Mouse (Mus musculus) layer of hippocampus, adult 9-11 months (tissue): ENCODE results near the gene Mxi1.
"Not testable (repeated sequence)": the region's sequence is repeated elsewhere in the genome, so short reads cannot be mapped to it uniquely, and the experiment has no call there.

Experiments used
- DNase-seq: peaks from one replicate; pipeline ENCODE4 v3.0.0; 2022

Gene Mxi1

GRCm38 (mm10) chr19:53366881-53367280 is 56.6 kb downstream of the Mxi1 start:
- DNase-seq: no peak

DNA sequence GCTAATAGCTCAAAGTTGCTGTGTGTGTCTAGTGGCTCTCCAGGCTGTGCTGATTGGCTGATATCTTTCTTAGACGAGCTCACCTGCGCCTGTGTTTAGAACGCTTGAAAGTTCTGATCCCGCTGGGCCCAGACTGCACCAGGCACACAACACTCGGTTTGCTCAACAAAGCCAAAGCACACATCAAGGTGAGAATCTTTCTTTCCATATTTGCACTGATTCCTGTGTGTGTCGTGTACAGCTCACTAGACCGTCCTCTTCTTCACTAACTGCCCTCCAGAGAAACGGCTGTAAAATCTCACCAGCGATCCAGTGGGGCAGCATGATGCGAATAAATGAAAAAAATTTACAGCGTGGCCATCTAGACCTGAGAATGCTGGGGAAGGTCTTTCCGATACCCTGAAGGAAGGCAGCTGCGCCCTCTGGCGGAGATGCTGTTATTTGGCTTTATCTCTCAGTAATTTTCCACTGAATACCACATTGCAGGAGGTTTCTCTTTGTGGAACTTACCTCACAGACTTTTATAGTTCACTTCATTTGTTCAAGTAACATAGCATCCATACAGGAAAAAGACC is 59.2 kb downstream of the Mxi1 start:
- peak; percentile 72 for DNase-seq

DNA sequence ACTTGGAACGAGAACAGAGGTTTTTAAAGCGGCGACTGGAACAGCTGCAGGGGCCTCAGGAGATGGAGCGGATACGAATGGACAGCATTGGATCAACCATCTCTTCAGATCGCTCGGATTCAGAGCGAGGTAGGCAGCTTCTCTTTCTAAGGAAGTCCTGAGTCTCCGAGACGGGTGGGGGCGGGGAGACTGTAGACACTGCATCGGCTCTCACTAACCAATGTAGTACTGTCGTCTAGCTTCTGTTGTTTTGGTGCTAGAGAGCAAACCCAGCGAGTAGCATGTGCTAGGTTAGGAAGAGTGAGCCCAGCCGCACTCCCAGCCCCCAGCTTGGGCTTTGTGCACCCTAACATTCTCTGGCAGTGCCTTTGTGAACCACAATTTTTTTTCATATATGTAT is 59.9 kb downstream of the Mxi1 start:
- no peak for DNase-seq

- no peak for DNase-seq
Measured at GRCm38 (mm10) chr19:53371666-53372065, 61.3 kb downstream of the Mxi1 start, which contains the start of gene Gm10197. Gene Gm10197, minus strand, starts transcription at chr19:53371766.

- DNase-seq: no peak
Measured at GRCm38 (mm10) chr19:53373570-53373969, 63.3 kb downstream of the Mxi1 start.

GRCm38 (mm10) chr19:53375299-53375698 is 65.0 kb downstream of the Mxi1 start:
- no peak for DNase-seq

- no peak for DNase-seq
Measured at GRCm38 (mm10) chr19:53375816-53376215, 65.5 kb downstream of the Mxi1 start.

- no peak for DNase-seq
Measured at GRCm38 (mm10) chr19:53377652-53378051, 67.3 kb downstream of the Mxi1 start.

- DNase-seq: no peak
Measured at GRCm38 (mm10) chr19:53378421-53378820, 68.1 kb downstream of the Mxi1 start.

DNA sequence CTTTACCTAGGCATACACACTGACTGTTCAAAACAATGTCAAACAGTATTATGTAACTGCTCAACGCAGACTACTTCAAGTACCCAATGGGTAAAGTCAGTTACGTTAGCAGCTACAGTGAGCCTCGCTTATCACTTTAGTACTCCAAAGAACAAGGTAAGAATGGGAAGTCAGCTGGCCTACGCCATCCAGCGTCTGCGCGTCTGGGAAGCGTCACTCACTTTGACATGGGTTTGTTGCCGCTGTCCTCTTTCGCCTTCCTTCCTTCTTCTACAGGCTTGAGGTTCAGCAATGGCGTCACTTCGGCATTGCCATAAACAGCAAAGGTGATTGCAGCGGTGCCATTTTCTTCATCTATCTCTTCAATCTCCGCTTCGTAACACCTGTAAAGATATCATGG is 73.0 kb downstream of the Mxi1 start:
- no peak for DNase-seq

GRCm38 (mm10) chr19:53389417-53389816 is 79.1 kb downstream of the Mxi1 start:
- no peak for DNase-seq

GRCm38 (mm10) chr19:53389851-53390431 is 79.6 kb downstream of the Mxi1 start:
- DNase-seq: no peak

DNA sequence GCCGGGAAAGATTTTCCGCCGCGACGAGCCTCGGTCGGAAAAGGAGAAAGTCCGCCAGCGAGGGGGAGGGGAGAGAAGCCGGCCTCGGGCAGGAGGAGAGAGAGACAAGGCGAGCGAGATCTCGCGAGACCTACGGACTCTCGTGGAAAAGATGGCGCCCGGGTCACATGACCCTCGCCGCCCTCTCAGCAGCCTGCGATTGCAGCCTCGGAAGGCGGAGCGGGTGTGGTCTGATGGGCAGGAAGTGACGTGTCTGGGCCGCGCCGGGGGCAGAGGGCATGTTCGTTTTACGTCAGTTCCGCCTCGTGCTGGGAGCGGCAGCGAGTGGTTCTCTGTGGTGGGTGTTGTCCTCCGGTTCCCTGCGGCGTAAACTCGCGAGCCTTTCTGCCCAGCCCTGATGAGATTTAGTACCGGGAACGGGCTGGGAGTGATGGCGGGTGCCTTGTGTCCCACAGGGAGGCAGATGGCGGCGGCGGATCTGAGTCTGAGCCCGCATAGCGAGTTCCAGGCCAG is 80.2 kb downstream of the Mxi1 start, which contains the start of gene Smndc1:
Gene Smndc1 (minus strand): TSS at position 84 of the 513 bp plus-strand sequence.
- DNase-seq: peak; percentile 100

DNA sequence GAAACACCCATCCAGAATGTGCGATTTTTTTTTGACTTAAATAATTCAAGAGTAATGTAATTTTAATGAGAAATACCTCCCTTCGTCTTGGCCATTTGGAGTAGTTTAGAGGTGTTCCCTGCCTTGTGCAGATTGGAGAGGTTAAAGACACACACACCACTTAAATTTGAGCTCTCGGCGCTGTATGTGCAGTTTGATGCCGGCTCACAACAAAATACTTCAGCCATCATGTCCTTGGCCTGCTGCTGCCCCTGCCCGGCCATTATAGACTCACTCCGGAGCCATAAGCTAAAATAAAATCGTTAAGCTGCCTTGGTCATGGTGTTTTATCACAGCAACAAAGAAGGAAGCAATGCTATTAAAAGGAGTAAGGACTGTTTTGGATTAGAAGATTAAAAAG is 81.1 kb downstream of the Mxi1 start:
- no peak for DNase-seq

- no peak for DNase-seq
Measured at GRCm38 (mm10) chr19:53391787-53392186, 81.5 kb downstream of the Mxi1 start.

DNA sequence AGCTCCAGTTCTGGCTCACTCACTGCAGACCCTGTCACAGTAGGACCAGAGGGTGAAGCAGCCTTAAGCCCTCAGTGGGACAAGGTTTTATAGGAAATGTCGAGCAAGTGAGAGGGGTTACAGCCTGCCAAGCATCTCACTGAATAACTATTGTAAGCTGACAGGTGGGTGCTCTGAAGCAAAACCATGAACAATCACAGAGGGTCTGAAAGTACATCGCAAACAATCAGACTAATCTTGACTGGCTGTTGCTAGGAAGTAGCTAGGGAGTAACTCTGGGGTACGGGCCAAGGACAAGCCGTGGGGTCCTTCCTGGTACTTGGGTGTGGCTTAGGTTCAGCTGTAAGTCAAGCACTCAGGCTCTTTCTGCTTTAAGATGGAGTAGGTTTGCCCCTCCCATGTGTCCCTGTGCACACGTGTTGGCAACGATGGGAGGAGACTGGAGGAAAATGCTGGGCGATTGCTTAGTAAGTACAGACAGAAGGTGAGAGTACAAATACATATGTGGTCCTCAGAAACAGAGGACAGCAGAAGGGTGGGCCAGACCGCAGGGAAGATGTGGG is 82.5 kb downstream of the Mxi1 start:
- no peak for DNase-seq

DNA sequence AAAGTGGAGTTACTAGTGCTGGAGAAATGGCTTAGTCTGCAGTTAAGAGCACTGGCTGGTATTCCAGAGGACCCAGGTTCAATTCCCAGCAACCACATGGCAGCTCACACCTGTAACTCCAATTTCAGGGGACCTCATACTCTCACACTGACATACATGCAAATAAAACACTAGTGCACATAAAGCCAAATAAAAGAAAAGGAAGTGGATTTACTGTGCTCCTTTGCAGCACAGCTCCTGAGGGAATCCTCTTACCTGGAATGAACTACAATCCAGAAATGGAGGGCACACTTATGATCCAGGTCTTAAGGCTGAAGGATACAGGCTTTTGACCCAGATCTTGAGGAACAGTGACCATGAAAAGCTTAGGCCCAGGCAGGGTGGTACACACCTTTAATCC is 83.3 kb downstream of the Mxi1 start:
- DNase-seq: no peak

DNA sequence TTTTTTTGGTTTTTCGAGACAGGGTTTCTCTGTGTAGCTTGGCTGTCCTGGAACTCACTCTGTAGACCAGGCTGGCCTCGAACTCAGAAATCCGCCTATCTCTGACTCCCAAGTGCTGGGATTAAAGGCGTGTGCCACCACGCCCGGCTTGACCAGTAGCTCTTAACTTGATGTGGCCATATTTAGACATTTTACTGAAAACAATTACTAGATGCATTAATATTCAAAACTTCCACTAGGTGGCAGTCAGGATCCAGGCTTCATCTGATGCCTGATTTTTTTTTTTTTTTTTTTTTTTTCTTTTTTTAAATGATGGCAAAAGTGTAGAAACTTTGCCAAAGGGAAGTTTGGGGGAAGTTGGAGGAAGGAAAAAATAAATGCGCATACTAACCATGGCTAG is 84.2 kb downstream of the Mxi1 start:
- DNase-seq: no peak

DNA sequence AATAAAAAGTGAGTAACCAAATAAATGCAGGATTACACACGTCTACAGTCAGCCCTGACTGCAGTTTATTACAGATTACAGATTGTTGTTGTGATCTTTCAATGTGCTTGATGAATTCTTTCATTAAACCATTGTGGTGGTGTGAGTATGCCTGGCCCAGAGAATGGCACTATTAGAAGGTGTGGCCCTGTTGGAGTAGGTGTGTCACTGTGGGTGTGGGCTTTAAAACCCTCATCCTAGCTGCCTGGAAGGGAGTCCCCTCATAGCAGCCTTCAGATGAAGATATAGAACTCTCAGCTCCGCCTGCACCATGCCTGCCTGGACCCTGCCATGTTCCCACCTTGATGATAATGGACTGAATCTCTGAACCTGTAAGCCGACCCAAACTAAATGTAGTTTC is 84.6 kb downstream of the Mxi1 start:
- DNase-seq: not testable (repeated sequence)

DNA sequence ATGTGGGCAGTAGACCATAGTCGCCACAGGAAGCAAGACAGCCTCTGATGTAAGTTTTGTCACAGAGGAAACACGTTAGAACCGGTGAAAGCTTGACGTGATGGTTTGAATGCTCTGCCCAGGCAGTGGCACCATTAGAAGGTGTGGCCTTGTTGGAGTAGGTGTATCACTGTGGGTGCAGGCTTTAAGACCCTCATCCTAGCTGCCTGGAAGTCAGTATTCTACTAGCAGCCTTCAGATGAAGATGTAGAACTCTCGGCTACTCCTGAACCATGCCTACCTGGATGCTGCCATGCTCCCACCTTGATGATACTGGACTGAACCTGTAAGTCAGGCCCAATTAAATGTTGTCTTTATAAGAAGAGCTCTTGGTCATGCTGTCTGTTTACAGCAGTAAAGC is 85.5 kb downstream of the Mxi1 start:
- DNase-seq: not testable (repeated sequence)

DNA sequence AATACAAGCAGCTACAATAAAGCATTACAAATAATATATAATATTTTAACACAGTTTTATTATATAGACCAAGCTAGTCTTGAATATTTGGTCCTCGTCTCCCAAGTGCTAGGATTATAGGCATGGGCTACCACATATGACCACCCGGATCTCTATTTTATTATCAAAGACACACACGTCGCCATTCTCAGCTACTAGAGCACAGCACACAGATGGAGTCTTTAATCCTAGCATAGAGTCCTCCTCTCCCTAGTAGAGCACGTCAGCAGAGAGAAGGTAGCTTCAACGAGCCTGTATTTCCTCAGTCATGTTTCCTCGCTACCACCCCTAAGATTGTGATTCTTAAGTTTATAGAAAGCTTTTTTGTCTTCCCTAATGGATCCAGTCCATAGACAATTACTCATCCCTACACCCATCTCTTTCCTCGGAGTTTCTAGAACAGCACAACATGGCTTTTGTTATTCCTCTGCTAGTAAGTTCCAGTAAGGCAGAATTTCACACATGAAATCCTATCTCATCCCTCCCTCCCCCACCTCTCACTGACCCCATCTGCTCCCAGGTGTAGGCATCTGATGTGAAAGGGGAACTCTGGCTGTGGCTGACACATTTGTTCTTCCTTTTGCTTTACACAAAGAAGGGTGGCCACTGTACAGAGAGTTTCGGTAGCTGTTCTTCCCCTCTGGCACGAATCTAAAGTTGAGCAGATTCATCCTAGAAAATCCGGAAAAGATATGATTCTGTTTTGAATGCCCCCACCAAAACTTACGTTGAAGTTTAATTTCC is 87.3 kb downstream of the Mxi1 start:
- DNase-seq: no peak

GRCm38 (mm10) chr19:53399213-53399612 is 88.9 kb downstream of the Mxi1 start:
- no peak for DNase-seq

- DNase-seq: no peak
Measured at GRCm38 (mm10) chr19:53400332-53401110, 90.2 kb downstream of the Mxi1 start.
